Mouse (Mus musculus) liver, adult 2 months (tissue): ENCODE data around the gene Csf3.
"Not testable (repeated sequence)": the region's sequence is repeated elsewhere in the genome, so short reads cannot be mapped to it uniquely, and the experiment has no call there.

Experiments used
- CTCF ChIP-seq: fragments of 200-500 bp; IDR thresholded peaks from 2 replicates; pipeline ENCODE4 v1.5.1; 2011; ENCODE audit warnings: low read depth, low read length, control low read depth
- POLR2A ChIP-seq: fragments of 200-500 bp; IDR thresholded peaks from 2 replicates; pipeline ENCODE4 v1.6.1; 2011; ENCODE audit warnings: low read length, control low read depth; ENCODE audit not compliant: insufficient read depth; ENCODE audit errors: extremely low read depth

DNA sequence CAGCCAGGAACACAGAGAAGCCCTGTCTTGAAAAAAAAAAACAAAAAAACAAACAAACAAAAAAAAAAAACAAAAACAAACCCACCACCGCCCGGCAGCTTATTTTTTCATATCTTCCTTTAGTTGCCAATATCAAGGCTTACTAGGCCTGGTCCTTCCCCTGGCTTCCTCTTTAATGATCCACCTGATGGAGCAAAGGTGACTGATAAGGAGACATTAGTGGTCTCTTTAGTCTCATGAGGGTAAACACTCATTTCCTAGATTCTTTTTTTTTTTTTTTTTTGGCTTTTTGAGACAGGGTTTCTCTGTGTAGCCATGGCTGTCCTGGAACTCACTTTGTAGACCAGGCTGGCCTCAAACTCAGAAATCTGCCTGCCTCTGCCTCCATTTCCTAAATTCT is 36.2 kb downstream of the Csf3 start:
- TF ChIP-seq CTCF, POLR2A: not testable (repeated sequence)
